Mouse (Mus musculus): ENCODE measurements around the gene Cd302. TPM values are rescaled to one million over a fixed set of nuclear protein-coding genes. Genes with fewer than 3 reads are reported as not detected.

Gene Cd302
- polyA plus RNA-seq (2012; rRNA removed), result 25.5 and 30.2 TPM in 2 replicates

DNA sequence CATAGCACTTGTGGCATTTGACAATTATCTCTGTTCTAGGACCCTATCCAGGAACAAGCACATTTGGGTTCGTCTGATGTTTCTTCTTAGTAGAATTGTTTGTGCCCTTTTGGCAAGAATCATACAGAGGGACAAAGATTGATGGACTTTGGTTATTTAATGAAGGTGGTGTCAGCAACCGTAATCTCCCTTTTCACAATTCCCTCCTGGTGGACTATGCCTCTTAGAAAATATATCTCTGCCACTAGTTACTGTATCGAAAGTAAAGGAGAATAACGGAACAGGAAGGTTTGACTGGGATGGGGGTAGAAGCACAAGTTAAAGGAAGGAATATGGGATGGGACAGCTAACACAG is at the start of gene Cd302:
TSS of gene Cd302 (minus strand) at position 22 of the 355 bp plus-strand sequence.
- DNase-seq, result no peak
- Histone ChIP-seq H3K4me3 (replicated peaks; ENCODE audit: extremely low read depth, low read depth, low read length) (peak within 1 kb of the TSS; percentile 79), H3K4me1 (ENCODE audit: control insufficient read depth, insufficient read depth, low read length) (no peaks in the 10 kb centered on the region)
- WGBS, result 27% methylated on average over 4 of the region's 4 CpGs
- TF ChIP-seq POLR2A (IDR thresholded peaks at IDR 0.05; ENCODE audit: borderline replicate concordance, extremely low read depth, low read depth, low read length), result no peak
- no peak for TF ChIP-seq CTCF (IDR thresholded peaks at IDR 0.05; ENCODE audit: insufficient read depth, low read length)

- TF ChIP-seq CTCF (IDR thresholded peaks at IDR 0.05; ENCODE audit: insufficient read depth, low read length), result no peak
- no peak for TF ChIP-seq POLR2A (IDR thresholded peaks at IDR 0.05; ENCODE audit: borderline replicate concordance, extremely low read depth, low read depth, low read length)
- Histone ChIP-seq H3K4me3 (replicated peaks; ENCODE audit: extremely low read depth, low read depth, low read length) (no peak overlapping the region), H3K4me1 (ENCODE audit: control insufficient read depth, insufficient read depth, low read length) (no peaks in the 10 kb centered on the region)
- 80% methylated on average over 10 of the region's 10 CpGs for WGBS
- no peak for DNase-seq
Measured at GRCm38 (mm10) chr2:60328641-60329040, 44.4 kb upstream of the Cd302 start.

DNA sequence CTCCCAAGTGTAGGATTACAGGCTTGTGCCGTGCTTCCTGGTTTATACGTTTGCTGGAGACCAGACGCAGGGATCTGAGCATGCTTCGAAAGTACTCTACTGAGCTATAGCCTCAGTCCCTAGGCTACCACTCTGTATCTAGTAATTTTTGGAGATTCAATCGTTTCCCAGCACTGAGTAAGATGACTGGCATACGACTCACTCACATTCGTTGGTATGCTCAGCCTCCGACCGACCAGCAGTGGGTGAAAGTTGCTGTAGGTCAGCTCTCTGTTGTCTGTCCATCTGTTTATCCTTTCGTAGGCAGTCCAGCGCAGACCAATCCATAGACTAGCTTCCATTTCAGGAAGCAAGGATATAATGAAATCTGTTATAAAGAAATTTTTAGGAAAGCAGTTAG is 43.3 kb upstream of the Cd302 start:
- Histone ChIP-seq H3K4me1 (ENCODE audit: control insufficient read depth, insufficient read depth, low read length) (no peaks in the 10 kb centered on the region), H3K4me3 (replicated peaks; ENCODE audit: extremely low read depth, low read depth, low read length) (no peak overlapping the region)
- WGBS, result 88% methylated on average over 11 of the region's 11 CpGs
- TF ChIP-seq POLR2A (IDR thresholded peaks at IDR 0.05; ENCODE audit: borderline replicate concordance, extremely low read depth, low read depth, low read length) (no peak), CTCF (IDR thresholded peaks at IDR 0.05; ENCODE audit: insufficient read depth, low read length) (no peak)
- DNase-seq, result no peak

GRCm38 (mm10) chr2:60326948-60327347 is 42.7 kb upstream of the Cd302 start:
- WGBS, result 77% methylated on average over 7 of the region's 7 CpGs
- Histone ChIP-seq H3K4me1 (ENCODE audit: control insufficient read depth, insufficient read depth, low read length) (no peaks in the 10 kb centered on the region), H3K4me3 (replicated peaks; ENCODE audit: extremely low read depth, low read depth, low read length) (no peak overlapping the region)
- no peak for DNase-seq
- TF ChIP-seq CTCF (IDR thresholded peaks at IDR 0.05; ENCODE audit: insufficient read depth, low read length) (no peak), POLR2A (IDR thresholded peaks at IDR 0.05; ENCODE audit: borderline replicate concordance, extremely low read depth, low read depth, low read length) (no peak)

GRCm38 (mm10) chr2:60323411-60323810 is 39.1 kb upstream of the Cd302 start:
- WGBS, result 55% methylated on average over 5 of the region's 5 CpGs
- H3K4me1 ChIP-seq (ENCODE audit: control insufficient read depth, insufficient read depth, low read length), result no peaks in the 10 kb centered on the region
- no peak overlapping the region for H3K4me3 ChIP-seq (replicated peaks; ENCODE audit: extremely low read depth, low read depth, low read length)
- no peak for DNase-seq
- TF ChIP-seq POLR2A (IDR thresholded peaks at IDR 0.05; ENCODE audit: borderline replicate concordance, extremely low read depth, low read depth, low read length), result no peak
- peak; percentile 36; the same call in 1 of the 2 replicates for TF ChIP-seq CTCF (IDR thresholded peaks at IDR 0.05; ENCODE audit: insufficient read depth, low read length)

- WGBS, result 64% methylated on average over 6 of the region's 6 CpGs
- DNase-seq, result no peak
- Histone ChIP-seq H3K4me1 (ENCODE audit: control insufficient read depth, insufficient read depth, low read length) (no peaks in the 10 kb centered on the region), H3K4me3 (replicated peaks; ENCODE audit: extremely low read depth, low read depth, low read length) (no peak overlapping the region)
- TF ChIP-seq POLR2A (IDR thresholded peaks at IDR 0.05; ENCODE audit: borderline replicate concordance, extremely low read depth, low read depth, low read length), result no peak
- no peak for TF ChIP-seq CTCF (IDR thresholded peaks at IDR 0.05; ENCODE audit: insufficient read depth, low read length)
Measured at GRCm38 (mm10) chr2:60322031-60322726, 37.9 kb upstream of the Cd302 start.

DNA sequence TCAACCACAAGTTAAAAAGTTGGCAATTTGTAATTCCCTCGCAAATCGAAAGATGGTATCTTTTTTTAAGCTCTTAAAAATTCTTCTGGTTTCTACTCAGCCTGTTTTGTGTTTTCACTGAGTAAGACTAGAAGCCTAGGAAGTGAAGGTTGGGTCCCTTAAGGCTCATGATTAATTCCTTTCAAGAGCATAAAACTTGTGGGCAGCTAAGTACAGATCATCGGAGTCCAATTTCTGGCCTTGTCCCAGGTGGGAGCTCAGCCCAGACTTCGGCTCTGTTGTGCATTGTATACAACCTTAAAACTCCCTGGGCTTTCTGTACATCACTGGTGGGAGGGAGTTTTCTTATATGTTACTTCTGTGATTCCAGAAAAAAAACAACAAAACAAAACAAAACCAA is 19.5 kb upstream of the Cd302 start:
- no peak overlapping the region for H3K4me3 ChIP-seq (replicated peaks; ENCODE audit: extremely low read depth, low read depth, low read length)
- TF ChIP-seq POLR2A (IDR thresholded peaks at IDR 0.05; ENCODE audit: borderline replicate concordance, extremely low read depth, low read depth, low read length) (no peak), CTCF (IDR thresholded peaks at IDR 0.05; ENCODE audit: insufficient read depth, low read length) (no peak)
- 77% methylated on average over 4 of the region's 4 CpGs for WGBS
- DNase-seq, result no peak
- no peaks in the 10 kb centered on the region for H3K4me1 ChIP-seq (ENCODE audit: control insufficient read depth, insufficient read depth, low read length)

DNA sequence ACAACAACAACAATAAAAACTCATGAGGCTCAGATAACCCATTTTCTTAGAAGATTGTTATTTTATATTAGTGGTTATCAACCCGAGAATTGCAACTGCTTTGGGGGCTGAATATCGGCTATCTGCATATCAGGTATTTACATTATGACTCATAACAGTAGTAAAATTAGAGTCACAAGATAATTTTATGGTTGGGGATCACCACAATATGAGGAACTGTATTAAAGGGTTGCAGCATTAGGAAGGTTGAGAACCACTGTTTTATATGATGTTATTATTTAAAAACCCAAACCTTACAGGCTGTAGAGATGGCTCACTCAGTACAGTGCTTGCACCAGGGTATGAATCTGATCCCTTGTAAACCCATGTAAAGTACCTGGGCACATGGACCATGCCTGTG is 15.0 kb upstream of the Cd302 start:
- Histone ChIP-seq H3K4me1 (ENCODE audit: control insufficient read depth, insufficient read depth, low read length) (no peaks in the 10 kb centered on the region), H3K4me3 (replicated peaks; ENCODE audit: extremely low read depth, low read depth, low read length) (no peak overlapping the region)
- WGBS, result 90% methylated on average over 2 of the region's 2 CpGs
- no peak for DNase-seq
- TF ChIP-seq CTCF (IDR thresholded peaks at IDR 0.05; ENCODE audit: insufficient read depth, low read length), result no peak
- no peak for TF ChIP-seq POLR2A (IDR thresholded peaks at IDR 0.05; ENCODE audit: borderline replicate concordance, extremely low read depth, low read depth, low read length)

GRCm38 (mm10) chr2:60298266-60298665 is 14.0 kb upstream of the Cd302 start:
- WGBS, result 64% methylated on average over 3 of the region's 3 CpGs
- no peak for DNase-seq
- Histone ChIP-seq H3K4me1 (ENCODE audit: control insufficient read depth, insufficient read depth, low read length) (no peaks in the 10 kb centered on the region), H3K4me3 (replicated peaks; ENCODE audit: extremely low read depth, low read depth, low read length) (no peak overlapping the region)
- TF ChIP-seq POLR2A (IDR thresholded peaks at IDR 0.05; ENCODE audit: borderline replicate concordance, extremely low read depth, low read depth, low read length) (no peak), CTCF (IDR thresholded peaks at IDR 0.05; ENCODE audit: insufficient read depth, low read length) (no peak)

DNA sequence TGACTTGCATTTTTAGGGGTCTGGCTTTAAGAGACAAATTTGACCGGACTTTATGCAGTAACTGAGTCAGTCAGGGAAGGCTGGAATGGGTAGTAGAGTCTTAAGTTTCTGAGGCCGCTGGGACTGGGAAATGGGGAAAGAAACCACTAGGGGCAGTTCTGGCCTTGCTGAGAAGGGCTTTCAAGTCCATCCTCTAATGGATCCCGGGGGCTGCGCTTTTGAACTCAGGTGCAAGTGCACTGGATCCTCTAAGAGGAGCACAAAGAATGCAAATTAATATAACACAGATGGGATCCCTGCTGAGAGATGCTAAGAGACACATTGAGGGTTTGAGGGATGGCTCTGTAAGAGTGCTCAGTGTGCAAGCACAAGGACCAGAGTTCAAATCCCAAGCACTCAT is 7.1 kb upstream of the Cd302 start:
- Histone ChIP-seq H3K4me1 (ENCODE audit: control insufficient read depth, insufficient read depth, low read length) (no peaks in the 10 kb centered on the region), H3K4me3 (replicated peaks; ENCODE audit: extremely low read depth, low read depth, low read length) (no peak overlapping the region)
- 80% methylated on average over 4 of the region's 4 CpGs for WGBS
- no peak for TF ChIP-seq CTCF (IDR thresholded peaks at IDR 0.05; ENCODE audit: insufficient read depth, low read length)
- TF ChIP-seq POLR2A (IDR thresholded peaks at IDR 0.05; ENCODE audit: borderline replicate concordance, extremely low read depth, low read depth, low read length), result no peak
- no peak for DNase-seq
